Mouse (Mus musculus) CH12.LX (cell line): ENCODE data around the gene Gm20388. TPM values are rescaled to one million over a fixed set of nuclear protein-coding genes. Genes with fewer than 3 reads are reported as not detected.

Source experiments
- DNase-seq: peaks from one replicate; pipeline ENCODE4 v3.0.0-alpha.2; 2013; ENCODE audit errors: extremely low read depth
- H3K27ac ChIP-seq: 2 replicates; pipeline ENCODE4 v1.5.1; 2012; ENCODE audit warnings: low read depth, mild to moderate bottlenecking, control low read depth, moderate library complexity; ENCODE audit not compliant: insufficient read depth
- H3K27me3 ChIP-seq: replicated peaks from 2 replicates; pipeline ENCODE3; 2012; ENCODE audit warnings: inconsistent platforms
- H3K36me3 ChIP-seq, 2 experiments: replicated peaks in 1 of 2; 2 replicates each; pipeline versions ENCODE3 to v1.6.1; 2012; ENCODE audit warnings: inconsistent platforms in 1 of 2, low read length in 1 of 2, mild to moderate bottlenecking in 1 of 2, mixed read lengths in 1 of 2, moderate library complexity in 1 of 2; ENCODE audit not compliant: control insufficient read depth in 1 of 2, insufficient read depth in 1 of 2
- H3K4me1 ChIP-seq, 2 experiments: 2 replicates each; pipeline ENCODE4 v1.6.1; 2012; ENCODE audit warnings: inconsistent platforms in 1 of 2, moderate library complexity in 1 of 2; ENCODE audit not compliant: insufficient read depth in 2 of 2, control insufficient read depth in 1 of 2
- H3K4me2 ChIP-seq: 2 replicates; pipeline ENCODE4 v1.6.1; 2012; ENCODE audit warnings: low read depth, mild to moderate bottlenecking, control low read depth; ENCODE audit not compliant: poor library complexity, insufficient read depth, severe bottlenecking
- H3K4me3 ChIP-seq, 3 experiments: fragments of 150-350 bp in 1 of 3; sonication (generic) in 1 of 3; replicated peaks in 1 of 3; 2 replicates each; pipeline versions ENCODE3 to v1.5.1; 2011 to 2012; ENCODE audit warnings: low read depth in 2 of 3, low read length in 2 of 3, mild to moderate bottlenecking in 2 of 3, moderate library complexity in 2 of 3, control low read depth in 1 of 3, improper control_type of control experiment in 1 of 3, inconsistent platforms in 1 of 3, mixed read lengths in 1 of 3; ENCODE audit not compliant: poor library complexity in 1 of 3
- H3K79me2 ChIP-seq: replicated peaks from 2 replicates; pipeline ENCODE4 v1.6.1; 2012; ENCODE audit warnings: mild to moderate bottlenecking, moderate library complexity; ENCODE audit not compliant: control insufficient read depth, poor library complexity, insufficient read depth, severe bottlenecking; ENCODE audit errors: extremely low read depth
- H3K9ac ChIP-seq: 2 replicates; pipeline ENCODE4 v1.6.1; 2012; ENCODE audit warnings: low read depth, mild to moderate bottlenecking, control low read depth, moderate library complexity; ENCODE audit not compliant: insufficient read depth
- H3K9me3 ChIP-seq: replicated peaks from 2 replicates; pipeline ENCODE3; 2012; ENCODE audit warnings: low read length, inconsistent platforms, mixed read lengths
- BHLHE40 ChIP-seq: IDR thresholded peaks from 2 replicates; pipeline ENCODE4 v1.6.1; 2011; ENCODE audit warnings: mild to moderate bottlenecking, low read depth, low read length, improper control_type of control experiment
- EP300 ChIP-seq: IDR thresholded peaks from 2 replicates; pipeline ENCODE4 v1.6.1; 2011; ENCODE audit warnings: low read length, improper control_type of control experiment
- ETS1 ChIP-seq: conservative IDR thresholded peaks from 2 replicates; pipeline ENCODE4 v1.6.1; 2012; ENCODE audit warnings: low read depth, mild to moderate bottlenecking, inconsistent platforms, low read length, improper control_type of control experiment, moderate library complexity
- GABPA ChIP-seq: IDR thresholded peaks from 2 replicates; pipeline ENCODE4 v1.6.1; 2012; ENCODE audit warnings: low read depth, low read length, improper control_type of control experiment, inconsistent platforms; ENCODE audit not compliant: insufficient replicate concordance
- HCFC1 ChIP-seq: IDR thresholded peaks from 2 replicates; pipeline ENCODE4 v1.6.1; 2012; ENCODE audit warnings: low read depth, mild to moderate bottlenecking, inconsistent platforms, low read length, improper control_type of control experiment
- JUN ChIP-seq: IDR thresholded peaks from 2 replicates; pipeline ENCODE4 v1.6.1; 2011; ENCODE audit warnings: low read depth, mild to moderate bottlenecking, low read length, improper control_type of control experiment, moderate library complexity; ENCODE audit not compliant: insufficient read depth
- JUND ChIP-seq: conservative IDR thresholded peaks from 2 replicates; pipeline ENCODE4 v1.6.1; 2011; ENCODE audit warnings: low read depth, low read length, improper control_type of control experiment
- MAFK ChIP-seq: IDR thresholded peaks from 2 replicates; pipeline ENCODE4 v1.6.1; 2011; ENCODE audit warnings: low read length, improper control_type of control experiment; ENCODE audit not compliant: insufficient replicate concordance
- MAX ChIP-seq: IDR thresholded peaks from 2 replicates; pipeline ENCODE4 v1.6.1; 2011; ENCODE audit warnings: low read length, improper control_type of control experiment
- MEF2A ChIP-seq: IDR thresholded peaks from 2 replicates; pipeline ENCODE4 v1.6.1; 2014; ENCODE audit warnings: low read depth, mild to moderate bottlenecking, inconsistent platforms, low read length, improper control_type of control experiment, borderline replicate concordance
- MYC ChIP-seq: IDR thresholded peaks from 2 replicates; pipeline ENCODE4 v1.6.1; 2011; ENCODE audit warnings: low read depth, mild to moderate bottlenecking, improper control_type of control experiment, low read length
- NRF1 ChIP-seq: IDR thresholded peaks from 2 replicates; pipeline ENCODE4 v1.6.1; 2014; ENCODE audit warnings: low read depth, mild to moderate bottlenecking, inconsistent platforms, low read length, improper control_type of control experiment, moderate library complexity
- RCOR1 ChIP-seq: conservative IDR thresholded peaks from 2 replicates; pipeline ENCODE4 v1.6.1; 2012; ENCODE audit warnings: low read depth, mild to moderate bottlenecking, inconsistent platforms, low read length, improper control_type of control experiment
- SMC3 ChIP-seq: IDR thresholded peaks from 2 replicates; pipeline ENCODE4 v1.6.1; 2011; ENCODE audit warnings: low read depth, low read length, improper control_type of control experiment
- TBP ChIP-seq: conservative IDR thresholded peaks from 2 replicates; pipeline ENCODE4 v1.6.1; 2011; ENCODE audit warnings: low read depth, low read length, improper control_type of control experiment
- USF2 ChIP-seq: conservative IDR thresholded peaks from 2 replicates; pipeline ENCODE4 v1.6.1; 2011; ENCODE audit warnings: low read depth, low read length, improper control_type of control experiment
- dilution Hi-C: fragments of 300-500 bp; cut with MboI; formaldehyde crosslinking; loops from 2 replicates; pipeline ENCODE4 v1.14.3; 2020; ENCODE audit warnings: low sequenced_read_pairs; ENCODE audit not compliant: extremely low pct_unique_long_range_greater_than_20kb, extremely low pct_ligation_motif_present
- in situ Hi-C: fragments of 300-500 bp; cut with MboI; formaldehyde crosslinking; loops from 3 replicates; pipeline ENCODE4 v1.14.3; 2019; ENCODE audit warnings: low sequenced_read_pairs, low pct_ligation_motif_present, low pct_unique_long_range_greater_than_20kb, mixed read lengths
- polyA plus RNA-seq: library from polyadenylated mRNA; unstranded; fragments of >175 nt; gene quantifications from 2 replicates; pipeline ENCODE4 v1.2.1, GENCODE M21; 2012; ENCODE audit warnings: low read depth; ENCODE audit not compliant: insufficient read length
- total RNA-seq, 2 experiments: library from RNA; depleted of rRNA; stranded (reverse); fragments of 300-350 nt in 1 of 2; fragments of >200 nt in 1 of 2; gene quantifications; 2 replicates each; pipeline ENCODE4 v1.2.3; 2012 to 2014

Gm20388 gene
- total and polyA plus RNA-seq, 3 experiments: 14.8 to 26.3 (median 22.2) TPM

DNA sequence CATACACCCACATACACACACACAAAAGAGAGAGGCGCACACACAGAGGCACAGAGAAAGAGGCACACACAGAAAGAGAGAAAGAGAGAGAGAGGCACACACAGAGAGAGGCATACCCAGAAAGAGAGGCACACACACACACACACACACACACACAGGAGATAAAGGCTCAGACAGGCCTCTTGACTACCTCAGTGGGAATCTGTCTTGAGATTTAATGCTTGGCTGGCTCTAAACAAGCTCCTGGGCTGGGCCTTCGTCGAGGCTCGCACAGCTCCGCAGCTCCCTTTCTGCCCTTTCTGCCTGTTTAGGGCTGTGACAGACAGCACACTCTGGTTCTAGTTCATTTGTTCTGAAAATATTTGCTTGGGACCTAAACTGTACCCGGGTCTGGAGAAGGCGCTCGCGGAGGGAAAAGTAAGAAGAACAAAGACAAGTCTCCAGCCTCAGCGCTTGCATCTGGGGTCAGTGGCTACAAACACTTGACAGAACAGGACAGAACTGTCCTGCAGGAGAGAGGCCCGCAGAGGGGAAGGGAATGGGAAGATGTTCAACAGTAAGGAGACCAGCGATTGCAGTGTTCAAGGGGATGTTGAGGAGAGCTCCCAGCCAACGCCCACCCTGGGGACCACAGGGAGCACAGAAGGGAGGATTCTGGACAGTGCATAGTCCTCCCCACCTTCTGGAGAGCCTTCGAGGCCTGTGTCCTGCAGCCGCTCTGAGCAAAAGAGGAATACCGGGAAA, 3880.6 kb downstream of the Gm20388 start:
- H3K4me1 ChIP-seq: peaks cover 6 to 16% of the 10 kb centered on the region in 2 experiments; a peak in 3 of 4 replicates
- no peaks in the 10 kb centered on the region for H3K27me3 ChIP-seq
- H3K4me3 ChIP-seq: no peak overlapping the region
- no peaks in the 10 kb centered on the region for H3K79me2 ChIP-seq
- dilution Hi-C loops: no loop called here
- in situ Hi-C loops: loop anchor here (10.0 kb wide), 1 partner anchor 564 kb away; no protein-coding TSS in a partner anchor
- no peak overlapping the region for H3K27ac ChIP-seq
- TF ChIP-seq TBP (no peak), EP300 (no peak), MAFK (no peak), JUND (no peak), GABPA (no peak), MEF2A (no peak), JUN (no peak)
- H3K4me2 ChIP-seq: no peak overlapping the region
- H3K9me3 ChIP-seq: no peaks in the 10 kb centered on the region
- no peak for DNase-seq
- H3K9ac ChIP-seq: no peak overlapping the region
- H3K36me3 ChIP-seq: peaks cover 0 to 9% of the 10 kb centered on the region in 2 experiments

DNA sequence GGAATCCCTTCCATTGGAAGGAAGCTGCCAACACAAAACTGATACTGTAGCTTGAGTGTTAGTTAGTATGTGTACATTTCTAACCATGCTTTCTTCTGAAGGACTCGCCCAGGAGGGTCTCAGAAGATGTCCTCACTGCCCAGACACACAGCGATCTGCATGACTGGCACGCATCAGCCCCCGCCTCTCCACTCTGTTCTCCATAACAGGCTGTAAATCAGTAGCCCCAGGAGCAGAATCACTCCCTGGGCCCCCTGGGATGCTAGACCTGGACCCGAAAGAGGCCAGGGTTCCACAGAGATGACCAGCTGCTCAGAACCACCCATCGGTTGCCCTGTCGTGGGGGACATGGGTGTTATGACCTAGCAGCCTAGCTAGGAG, 3881.2 kb downstream of the Gm20388 start:
- Histone ChIP-seq H3K36me3 (peaks cover 0 to 9% of the 10 kb centered on the region in 2 experiments), H3K27ac (no peak overlapping the region), H3K9me3 (no peaks in the 10 kb centered on the region), H3K27me3 (no peaks in the 10 kb centered on the region), H3K4me1 (peaks cover 6 to 16% of the 10 kb centered on the region in 2 experiments; a peak in 3 of 4 replicates), H3K4me3 (no peak overlapping the region), H3K9ac (no peak overlapping the region), H3K79me2 (no peaks in the 10 kb centered on the region), H3K4me2 (no peak overlapping the region)
- DNase-seq: no peak
- TF ChIP-seq EP300 (no peak), MAX (no peak), BHLHE40 (no peak), SMC3 (no peak), NRF1 (no peak), MYC (no peak), USF2 (no peak), RCOR1 (no peak), HCFC1 (no peak), ETS1 (no peak)
- dilution Hi-C loops (no loop called here), in situ Hi-C loops (loop anchor here (10.0 kb wide), 1 partner anchor 563 kb away; no protein-coding TSS in a partner anchor)
